Mouse (Mus musculus) Patski (cell line): Measurements from ENCODE around the gene Slc9c1. TPM values are rescaled to one million over a fixed set of nuclear protein-coding genes. Genes with fewer than 3 reads are reported as not detected.

Experiments used
- ATAC-seq: fragments of 100-300 bp; one replicate; pipeline ENCODE4 v1.8.0; 2021
- CTCF ChIA-PET: fragments of 350-600 bp; sonication (Branson Sonifier 250); formaldehyde crosslinking; loops from one replicate; lab custom pipeline; 2022; ENCODE audit warnings: inconsistent platforms; lab: Charles Lee
- POLR2A ChIA-PET: fragments of 350-600 bp; sonication (Branson Sonifier 250); formaldehyde crosslinking; loops from one replicate; lab custom pipeline; 2022; ENCODE audit warnings: antibody characterized with exemption, inconsistent platforms; lab: Charles Lee
- DNase-seq: peaks from one replicate; pipeline ENCODE4 v3.0.0-alpha.2; 2011; ENCODE audit warnings: low read depth, low spot score
- H3K27me3 ChIP-seq: fragments of 371-371 bp; one replicate; pipeline ENCODE4 v1.5.1; 2021
- CTCF ChIP-seq: fragments of 100-300 bp; IDR thresholded peaks from one replicate; pipeline ENCODE4 v1.5.1; 2021
- in situ Hi-C: fragments of 300-500 bp; cut with MboI; formaldehyde crosslinking; loops from 3 replicates; pipeline ENCODE4 v1.11.1; 2018; ENCODE audit warnings: low pct_unique_long_range_greater_than_20kb, mixed read lengths
- polyA plus RNA-seq: library from polyadenylated mRNA; unstranded; gene quantifications from one replicate; pipeline ENCODE4 v1.2.3, GENCODE M21; 2021

The Slc9c1 gene
- polyA plus RNA-seq, 1 experiment from 2014 or later = not detected

DNA sequence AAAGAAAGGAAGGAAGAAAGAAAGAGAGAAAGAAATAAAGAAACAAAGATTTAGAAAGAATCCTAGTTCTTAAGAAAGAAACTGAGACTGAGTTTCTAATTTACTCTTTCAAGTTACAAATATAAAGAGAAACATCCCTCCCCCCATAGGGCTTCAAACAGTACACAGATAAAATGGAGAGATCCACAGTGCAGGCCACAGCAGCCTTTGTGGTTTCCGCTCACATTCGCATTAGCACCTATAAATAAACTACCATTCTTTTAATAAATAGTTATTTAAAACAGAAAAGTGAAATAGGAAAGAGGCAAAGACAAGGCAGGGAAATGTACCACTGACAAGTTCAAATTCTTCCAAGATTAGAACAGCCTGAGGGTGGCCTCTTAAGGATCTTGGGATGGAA, 89.7 kb downstream of the Slc9c1 start:
- POLR2A ChIA-PET = no interaction called here
- no peak for ATAC-seq
- in situ Hi-C loops = loop anchor here (25.0 kb wide), 1 partner anchor 862 kb away; the partner anchor contains the start of gene Cd200r1
- no peak for DNase-seq
- no peak for TF ChIP-seq CTCF
- H3K27me3 ChIP-seq = peaks cover 6% of the 10 kb centered on the region
- CTCF ChIA-PET = no interaction called here

DNA sequence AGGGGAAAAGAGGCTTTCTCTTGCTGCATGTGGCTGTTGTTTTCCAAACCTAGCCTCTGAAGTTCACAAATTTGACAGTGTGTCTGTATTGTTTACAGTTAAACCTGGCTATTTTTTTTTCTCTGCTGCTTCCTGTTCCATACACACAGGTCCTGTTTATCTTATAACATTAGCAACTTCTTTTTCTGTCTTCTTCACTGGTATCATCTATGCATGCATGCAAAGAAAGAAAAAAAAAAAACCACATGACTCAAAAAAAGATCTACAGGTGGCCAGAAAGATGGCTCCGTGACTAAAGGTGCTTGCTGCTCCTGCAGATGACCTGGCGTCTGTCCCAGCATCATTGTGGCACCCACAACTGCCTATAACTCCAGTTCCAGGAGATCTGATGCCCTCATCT, 90.2 kb downstream of the Slc9c1 start:
- CTCF ChIA-PET = no interaction called here
- ATAC-seq (no peak), DNase-seq (no peak)
- POLR2A ChIA-PET = no interaction called here
- in situ Hi-C loops = loop anchor here (25.0 kb wide), 1 partner anchor 863 kb away; the partner anchor contains the start of gene Cd200r1
- H3K27me3 ChIP-seq = peaks cover 6% of the 10 kb centered on the region
- TF ChIP-seq CTCF = no peak

DNA sequence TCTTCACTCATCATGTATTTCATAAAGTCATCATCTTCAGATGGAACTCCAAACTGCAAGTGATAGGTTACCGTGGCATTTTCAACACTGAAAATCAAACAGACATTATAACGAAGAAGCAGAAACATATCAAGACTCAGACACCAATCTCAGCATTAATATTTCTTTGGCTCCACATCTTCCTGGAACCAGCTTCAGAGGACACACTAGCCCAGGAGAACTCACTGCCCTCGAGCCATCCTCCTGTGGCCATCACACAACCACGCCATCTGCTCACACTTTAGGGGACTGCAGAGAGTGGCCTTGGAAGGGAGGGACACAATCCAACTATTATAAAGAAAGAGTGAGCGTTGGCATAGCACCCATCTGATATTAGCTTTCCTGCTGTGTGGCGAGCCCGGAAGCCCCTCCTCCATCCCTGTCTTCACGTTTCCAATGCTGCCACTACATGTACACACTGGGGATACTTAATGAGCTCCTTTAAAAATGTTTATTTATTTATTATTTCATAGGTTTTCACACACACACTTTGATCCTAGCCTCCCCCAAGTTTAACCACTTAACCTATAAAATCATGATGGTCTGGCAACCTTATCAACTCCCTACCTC, 94.5 kb downstream of the Slc9c1 start:
- in situ Hi-C loops = loop anchor here (5.0 to 25.0 kb wide), 2 partner anchors 432 to 867 kb away; partner anchors contain the start of gene Cd200r1
- ATAC-seq = no peak
- TF ChIP-seq CTCF = no peak
- no peak for DNase-seq
- no peaks in the 10 kb centered on the region for H3K27me3 ChIP-seq
- CTCF ChIA-PET = interaction anchor here (0.7 to 3.2 kb wide), 17 partner anchors 9 to 445 kb away, joined by 3 to 25 read pairs (median 4); no protein-coding TSS in a partner anchor
- POLR2A ChIA-PET = no interaction called here

DNA sequence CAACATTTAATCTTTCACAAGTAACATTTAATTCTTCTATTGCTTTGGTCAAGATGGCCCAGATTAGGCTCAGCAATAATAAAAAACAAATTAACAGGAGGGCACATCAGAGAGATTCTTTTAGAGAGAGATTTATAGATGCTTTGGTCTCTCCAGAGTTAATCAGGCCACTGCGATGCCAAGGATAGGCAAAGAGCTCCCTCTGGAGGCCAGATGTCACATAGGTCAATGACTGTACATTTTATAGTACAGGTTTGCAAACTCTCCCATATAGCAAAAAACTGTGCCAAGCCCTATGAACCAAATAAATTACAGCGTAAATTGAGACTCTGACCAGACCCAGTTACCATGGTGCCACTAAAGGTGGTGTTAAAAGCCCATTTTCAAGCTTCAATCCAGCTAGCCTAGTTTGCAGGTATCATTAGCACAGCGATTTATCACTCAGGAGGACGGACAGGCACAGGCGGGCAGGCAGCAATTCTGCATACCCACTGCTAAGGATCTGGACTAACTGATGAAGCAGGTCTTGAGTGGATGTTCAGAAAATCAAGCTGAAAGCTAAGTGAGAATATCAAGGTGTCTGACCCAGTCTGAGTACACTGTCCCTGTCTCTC, 95.3 kb downstream of the Slc9c1 start:
- H3K27me3 ChIP-seq = peaks cover 4% of the 10 kb centered on the region
- no peak for DNase-seq
- ATAC-seq = peak; percentile 62
- ChIA-PET POLR2A (no interaction called here), CTCF (interaction anchor here (0.7 to 3.2 kb wide), 18 partner anchors 9 to 446 kb away, joined by 3 to 25 read pairs (median 4); no protein-coding TSS in a partner anchor)
- peak; percentile 83 for TF ChIP-seq CTCF
- in situ Hi-C loops = loop anchor here (5.0 to 25.0 kb wide), 2 partner anchors 433 to 868 kb away; partner anchors contain the start of gene Cd200r1

DNA sequence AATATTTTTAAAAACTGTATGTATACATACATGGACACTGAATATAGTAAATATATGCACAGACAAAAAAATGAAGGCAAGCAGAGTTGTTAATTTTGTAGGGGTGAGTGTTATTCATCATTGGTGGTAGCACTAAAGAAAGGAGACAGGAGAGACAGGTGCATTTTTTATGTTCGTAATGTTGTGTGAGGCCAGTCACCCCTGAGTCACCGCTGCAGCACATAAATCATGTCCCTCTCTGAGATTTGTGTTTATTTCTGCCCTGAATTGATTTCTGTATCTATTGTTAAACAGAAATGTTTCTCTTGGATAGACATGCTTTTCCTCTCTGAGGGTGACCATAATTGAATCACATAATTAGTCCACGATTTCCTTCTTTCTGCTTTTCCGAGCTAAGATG, 97.3 kb downstream of the Slc9c1 start:
- H3K27me3 ChIP-seq = peaks cover 4% of the 10 kb centered on the region
- CTCF ChIA-PET = interaction anchor here (3.2 kb wide), 1 partner anchor 440 kb away, joined by 25 read pairs; no protein-coding TSS in a partner anchor
- no peak for ATAC-seq
- no peak for TF ChIP-seq CTCF
- in situ Hi-C loops = loop anchor here (5.0 to 25.0 kb wide), 2 partner anchors 435 to 870 kb away; partner anchors contain the start of gene Cd200r1
- POLR2A ChIA-PET = no interaction called here
- DNase-seq = no peak

DNA sequence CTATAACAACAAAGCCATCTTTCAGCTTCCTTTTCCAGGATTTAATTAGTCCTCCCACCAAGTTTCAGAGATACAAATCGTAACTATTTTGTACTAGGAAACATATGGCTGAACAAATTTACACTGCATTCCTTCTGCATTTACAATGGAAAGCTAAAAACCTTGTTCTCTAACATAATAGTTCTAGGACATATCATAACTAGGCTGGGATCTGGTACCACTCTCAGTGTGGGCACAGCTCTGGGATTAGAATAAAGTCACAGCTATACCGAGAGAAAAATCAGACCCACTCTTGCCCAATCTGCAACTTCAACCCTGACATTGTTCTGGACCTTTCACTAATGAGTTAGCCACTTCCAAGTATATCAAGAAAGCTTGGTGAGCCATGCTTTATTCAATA, 100.7 kb downstream of the Slc9c1 start:
- ChIA-PET CTCF (no interaction called here), POLR2A (no interaction called here)
- ATAC-seq (no peak), DNase-seq (no peak)
- H3K27me3 ChIP-seq = peaks cover 4% of the 10 kb centered on the region
- no peak for TF ChIP-seq CTCF
- in situ Hi-C loops = loop anchor here (25.0 kb wide), 1 partner anchor 874 kb away; the partner anchor contains the start of gene Cd200r1

DNA sequence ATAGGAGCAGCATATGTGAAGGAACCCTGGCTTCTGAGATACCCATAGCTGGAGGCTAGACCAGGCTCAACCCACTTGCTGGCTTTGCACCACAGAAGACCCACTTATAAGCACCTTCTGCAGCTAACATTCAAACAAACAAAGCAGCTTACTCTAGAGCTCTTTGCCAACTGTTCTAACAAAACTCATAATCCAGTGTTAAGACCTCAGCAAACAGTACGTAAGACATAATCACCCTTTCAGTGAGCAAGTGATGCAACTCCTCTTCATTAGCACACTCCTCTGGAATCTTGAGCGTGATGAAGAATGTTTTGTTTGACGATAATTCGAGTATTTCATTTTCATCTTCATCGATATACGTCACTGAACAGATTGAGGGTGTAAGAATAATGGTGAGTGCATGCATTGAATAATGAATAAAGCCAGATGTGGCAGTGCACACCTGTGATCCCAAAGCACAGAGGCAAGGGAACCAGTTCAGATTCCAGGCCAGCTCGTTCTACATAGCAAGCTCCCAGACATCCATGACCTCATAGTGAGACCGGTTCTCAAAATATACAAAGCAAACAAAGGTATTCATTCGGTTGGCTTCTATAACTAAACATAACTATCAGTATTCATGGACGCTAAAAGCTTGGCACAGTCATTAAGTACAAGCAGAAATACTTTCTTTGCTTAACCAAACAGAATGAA, 105.1 kb downstream of the Slc9c1 start:
- ChIA-PET POLR2A (no interaction called here), CTCF (interaction anchor here (1.0 to 1.3 kb wide), 3 partner anchors 10 to 13 kb away, joined by 3 to 4 read pairs (median 3); no protein-coding TSS in a partner anchor)
- H3K27me3 ChIP-seq = peaks cover 1% of the 10 kb centered on the region
- in situ Hi-C loops = loop anchor here (25.0 kb wide), 1 partner anchor 878 kb away; the partner anchor contains the start of gene Cd200r1
- DNase-seq (no peak), ATAC-seq (no peak)
- no peak for TF ChIP-seq CTCF

DNA sequence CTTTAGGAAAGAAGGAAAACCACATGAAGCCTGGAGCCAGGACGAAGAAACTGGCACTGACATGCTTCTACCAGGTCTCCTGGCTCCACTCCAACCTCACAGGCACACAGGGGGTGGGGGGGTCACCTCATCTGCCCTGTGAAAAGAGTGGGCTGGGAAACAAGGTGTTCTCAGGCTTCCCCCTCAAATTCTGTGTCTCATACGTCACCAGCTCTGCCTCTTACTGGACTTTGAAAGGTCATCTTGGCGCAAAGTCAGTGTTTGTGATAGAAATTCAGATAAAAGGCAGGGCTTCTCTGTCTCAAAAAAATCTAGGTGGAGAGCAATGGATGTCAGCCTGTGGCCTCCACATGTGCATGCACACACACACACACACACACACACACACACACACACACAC, 106.2 kb downstream of the Slc9c1 start:
- no peak for DNase-seq
- ATAC-seq = no peak
- H3K27me3 ChIP-seq = no peaks in the 10 kb centered on the region
- in situ Hi-C loops = loop anchor here (25.0 kb wide), 1 partner anchor 879 kb away; the partner anchor contains the start of gene Cd200r1
- no peak for TF ChIP-seq CTCF
- ChIA-PET CTCF (interaction anchor here (1.3 kb wide), 1 partner anchor 11 kb away, joined by 3 read pairs; no protein-coding TSS in a partner anchor), POLR2A (interaction anchor here (0.7 kb wide), 1 partner anchor 452 kb away, joined by 4 read pairs; no protein-coding TSS in a partner anchor)

DNA sequence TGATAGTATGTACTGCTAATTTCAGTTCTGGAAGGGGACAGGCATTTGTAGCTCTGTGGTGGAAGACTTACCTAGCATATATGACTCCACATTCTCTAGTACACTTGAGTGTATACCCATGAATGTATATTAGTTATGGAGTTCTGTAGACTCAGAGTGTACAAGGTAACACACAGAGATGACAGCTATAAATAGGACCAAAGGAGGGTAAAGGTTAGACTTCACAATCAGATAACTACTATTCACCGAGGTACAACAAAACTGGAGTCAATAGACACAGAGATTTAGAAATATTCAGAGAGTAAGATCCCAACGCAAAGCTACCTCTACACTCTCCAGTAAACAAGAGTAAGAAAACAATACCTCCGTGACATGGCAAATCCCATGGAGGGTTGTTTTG, 108.8 kb downstream of the Slc9c1 start:
- H3K27me3 ChIP-seq = no peaks in the 10 kb centered on the region
- ChIA-PET POLR2A (no interaction called here), CTCF (interaction anchor here (1.6 kb wide), 1 partner anchor 13 kb away, joined by 5 read pairs; no protein-coding TSS in a partner anchor)
- no peak for TF ChIP-seq CTCF
- ATAC-seq = no peak
- no peak for DNase-seq
- in situ Hi-C loops = loop anchor here (25.0 kb wide), 1 partner anchor 882 kb away; the partner anchor contains the start of gene Cd200r1

DNA sequence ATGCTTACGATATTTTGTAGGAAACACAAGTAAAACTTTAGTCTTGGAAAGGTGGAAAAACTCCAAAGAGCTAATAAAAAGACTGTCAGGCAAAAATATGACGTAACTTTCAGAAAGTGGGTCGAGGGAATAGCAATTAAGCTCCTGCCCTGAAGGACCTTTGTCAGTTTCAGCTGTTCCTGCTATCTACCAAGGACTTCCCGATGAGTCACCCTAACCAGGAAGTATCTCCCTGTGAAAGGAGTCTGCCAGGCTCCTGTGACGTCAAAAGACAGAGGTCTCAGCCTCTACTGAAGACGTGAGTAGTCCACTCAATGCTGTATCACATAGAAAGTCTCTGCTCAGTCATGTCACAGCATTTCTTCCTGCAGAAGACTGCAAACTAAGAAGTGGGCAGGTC, 109.3 kb downstream of the Slc9c1 start:
- TF ChIP-seq CTCF = no peak
- in situ Hi-C loops = loop anchor here (25.0 kb wide), 1 partner anchor 882 kb away; the partner anchor contains the start of gene Cd200r1
- no peak for ATAC-seq
- POLR2A ChIA-PET = no interaction called here
- H3K27me3 ChIP-seq = no peaks in the 10 kb centered on the region
- CTCF ChIA-PET = interaction anchor here (0.6 to 1.6 kb wide), 2 partner anchors 14 to 376 kb away, joined by 3 to 5 read pairs; no protein-coding TSS in a partner anchor
- no peak for DNase-seq
